Mouse (Mus musculus) CH12.LX (cell line): ENCODE results near the gene Nmnat2. TPM values are rescaled to one million over a fixed set of nuclear protein-coding genes. Genes with fewer than 3 reads are reported as not detected.

Source experiments
- DNase-seq: peaks from one replicate; pipeline ENCODE4 v3.0.0-alpha.2; 2013; ENCODE audit errors: extremely low read depth
- H3K27ac ChIP-seq: 2 replicates; pipeline ENCODE4 v1.5.1; 2012; ENCODE audit warnings: low read depth, mild to moderate bottlenecking, control low read depth, moderate library complexity; ENCODE audit not compliant: insufficient read depth
- H3K27me3 ChIP-seq: replicated peaks from 2 replicates; pipeline ENCODE3; 2012; ENCODE audit warnings: inconsistent platforms
- H3K36me3 ChIP-seq, 2 experiments: replicated peaks in 1 of 2; 2 replicates each; pipeline versions ENCODE3 to v1.6.1; 2012; ENCODE audit warnings: inconsistent platforms in 1 of 2, low read length in 1 of 2, mild to moderate bottlenecking in 1 of 2, mixed read lengths in 1 of 2, moderate library complexity in 1 of 2; ENCODE audit not compliant: control insufficient read depth in 1 of 2, insufficient read depth in 1 of 2
- H3K4me1 ChIP-seq, 2 experiments: 2 replicates each; pipeline ENCODE4 v1.6.1; 2012; ENCODE audit warnings: inconsistent platforms in 1 of 2, moderate library complexity in 1 of 2; ENCODE audit not compliant: insufficient read depth in 2 of 2, control insufficient read depth in 1 of 2
- H3K4me2 ChIP-seq: 2 replicates; pipeline ENCODE4 v1.6.1; 2012; ENCODE audit warnings: low read depth, mild to moderate bottlenecking, control low read depth; ENCODE audit not compliant: poor library complexity, insufficient read depth, severe bottlenecking
- H3K4me3 ChIP-seq, 3 experiments: fragments of 150-350 bp in 1 of 3; sonication (generic) in 1 of 3; replicated peaks in 1 of 3; 2 replicates each; pipeline versions ENCODE3 to v1.5.1; 2011 to 2012; ENCODE audit warnings: low read depth in 2 of 3, low read length in 2 of 3, mild to moderate bottlenecking in 2 of 3, moderate library complexity in 2 of 3, control low read depth in 1 of 3, improper control_type of control experiment in 1 of 3, inconsistent platforms in 1 of 3, mixed read lengths in 1 of 3; ENCODE audit not compliant: poor library complexity in 1 of 3
- H3K79me2 ChIP-seq: replicated peaks from 2 replicates; pipeline ENCODE4 v1.6.1; 2012; ENCODE audit warnings: mild to moderate bottlenecking, moderate library complexity; ENCODE audit not compliant: control insufficient read depth, poor library complexity, insufficient read depth, severe bottlenecking; ENCODE audit errors: extremely low read depth
- H3K9ac ChIP-seq: 2 replicates; pipeline ENCODE4 v1.6.1; 2012; ENCODE audit warnings: low read depth, mild to moderate bottlenecking, control low read depth, moderate library complexity; ENCODE audit not compliant: insufficient read depth
- H3K9me3 ChIP-seq: replicated peaks from 2 replicates; pipeline ENCODE3; 2012; ENCODE audit warnings: low read length, inconsistent platforms, mixed read lengths
- BHLHE40 ChIP-seq: IDR thresholded peaks from 2 replicates; pipeline ENCODE4 v1.6.1; 2011; ENCODE audit warnings: mild to moderate bottlenecking, low read depth, low read length, improper control_type of control experiment
- CHD1 ChIP-seq: IDR thresholded peaks from 2 replicates; pipeline ENCODE4 v1.6.1; 2012; ENCODE audit warnings: low read depth, low read length, improper control_type of control experiment, inconsistent platforms
- CHD2 ChIP-seq: IDR thresholded peaks from 2 replicates; pipeline ENCODE4 v1.6.1; 2011; ENCODE audit warnings: low read length, improper control_type of control experiment
- CTCF ChIP-seq, 2 experiments: IDR thresholded peaks in 1 of 2; conservative IDR thresholded peaks in 1 of 2; 2 replicates each; pipeline ENCODE4 v1.5.1; 2011 to 2012; ENCODE audit warnings: low read depth in 2 of 2, low read length in 2 of 2, improper control_type of control experiment in 1 of 2, inconsistent platforms in 1 of 2, mild to moderate bottlenecking in 1 of 2, moderate library complexity in 1 of 2
- ELF1 ChIP-seq: IDR thresholded peaks from 2 replicates; pipeline ENCODE4 v1.6.1; 2014; ENCODE audit warnings: low read depth, mild to moderate bottlenecking, inconsistent platforms, low read length, improper control_type of control experiment
- ETS1 ChIP-seq: conservative IDR thresholded peaks from 2 replicates; pipeline ENCODE4 v1.6.1; 2012; ENCODE audit warnings: low read depth, mild to moderate bottlenecking, inconsistent platforms, low read length, improper control_type of control experiment, moderate library complexity
- IRF4 ChIP-seq: IDR thresholded peaks from 2 replicates; pipeline ENCODE4 v1.6.1; 2014; ENCODE audit warnings: low read depth, mild to moderate bottlenecking, inconsistent platforms, low read length, improper control_type of control experiment
- KAT2A ChIP-seq: IDR thresholded peaks from 2 replicates; pipeline ENCODE4 v1.6.1; 2012; ENCODE audit warnings: low read length, improper control_type of control experiment, inconsistent platforms; ENCODE audit not compliant: insufficient replicate concordance
- MAX ChIP-seq: IDR thresholded peaks from 2 replicates; pipeline ENCODE4 v1.6.1; 2011; ENCODE audit warnings: low read length, improper control_type of control experiment
- MAZ ChIP-seq: IDR thresholded peaks from 2 replicates; pipeline ENCODE4 v1.6.1; 2012; ENCODE audit warnings: low read depth, mild to moderate bottlenecking, inconsistent platforms, low read length, improper control_type of control experiment, moderate library complexity
- MYC ChIP-seq: IDR thresholded peaks from 2 replicates; pipeline ENCODE4 v1.6.1; 2011; ENCODE audit warnings: low read depth, mild to moderate bottlenecking, improper control_type of control experiment, low read length
- POLR2A ChIP-seq: IDR thresholded peaks from 2 replicates; pipeline ENCODE4 v1.6.1; 2011; ENCODE audit warnings: low read depth, mild to moderate bottlenecking, improper control_type of control experiment, low read length
- POLR2AphosphoS2 ChIP-seq: IDR thresholded peaks from 2 replicates; pipeline ENCODE4 v1.6.1; 2011; ENCODE audit warnings: low read depth, low read length, improper control_type of control experiment
- RAD21 ChIP-seq: IDR thresholded peaks from 2 replicates; pipeline ENCODE4 v1.6.1; 2011; ENCODE audit warnings: low read depth, mild to moderate bottlenecking, low read length, improper control_type of control experiment, moderate library complexity
- SIN3A ChIP-seq: IDR thresholded peaks from 2 replicates; pipeline ENCODE4 v1.6.1; 2012; ENCODE audit warnings: low read length, improper control_type of control experiment, inconsistent platforms
- SMC3 ChIP-seq: IDR thresholded peaks from 2 replicates; pipeline ENCODE4 v1.6.1; 2011; ENCODE audit warnings: low read depth, low read length, improper control_type of control experiment
- TBP ChIP-seq: conservative IDR thresholded peaks from 2 replicates; pipeline ENCODE4 v1.6.1; 2011; ENCODE audit warnings: low read depth, low read length, improper control_type of control experiment
- TCF12 ChIP-seq: IDR thresholded peaks from 2 replicates; pipeline ENCODE4 v1.6.1; 2014; ENCODE audit warnings: low read depth, mild to moderate bottlenecking, inconsistent platforms, low read length, improper control_type of control experiment
- USF2 ChIP-seq: conservative IDR thresholded peaks from 2 replicates; pipeline ENCODE4 v1.6.1; 2011; ENCODE audit warnings: low read depth, low read length, improper control_type of control experiment
- ZKSCAN1 ChIP-seq: IDR thresholded peaks from 2 replicates; pipeline ENCODE4 v1.6.1; 2012; ENCODE audit warnings: low read depth, inconsistent platforms, low read length, improper control_type of control experiment, borderline replicate concordance
- ZMIZ1 ChIP-seq: IDR thresholded peaks from 2 replicates; pipeline ENCODE4 v1.6.1; 2012; ENCODE audit warnings: low read depth, mild to moderate bottlenecking, inconsistent platforms, low read length, improper control_type of control experiment
- ZNF384 ChIP-seq: IDR thresholded peaks from 2 replicates; pipeline ENCODE4 v1.6.1; 2012; ENCODE audit warnings: low read depth, low read length, improper control_type of control experiment, inconsistent platforms
- dilution Hi-C: fragments of 300-500 bp; cut with MboI; formaldehyde crosslinking; loops from 2 replicates; pipeline ENCODE4 v1.14.3; 2020; ENCODE audit warnings: low sequenced_read_pairs; ENCODE audit not compliant: extremely low pct_unique_long_range_greater_than_20kb, extremely low pct_ligation_motif_present
- in situ Hi-C: fragments of 300-500 bp; cut with MboI; formaldehyde crosslinking; loops from 3 replicates; pipeline ENCODE4 v1.14.3; 2019; ENCODE audit warnings: low sequenced_read_pairs, low pct_ligation_motif_present, low pct_unique_long_range_greater_than_20kb, mixed read lengths
- polyA plus RNA-seq: library from polyadenylated mRNA; unstranded; fragments of >175 nt; gene quantifications from 2 replicates; pipeline ENCODE4 v1.2.1, GENCODE M21; 2012; ENCODE audit warnings: low read depth; ENCODE audit not compliant: insufficient read length
- total RNA-seq, 2 experiments: library from RNA; depleted of rRNA; stranded (reverse); fragments of 300-350 nt in 1 of 2; fragments of >200 nt in 1 of 2; gene quantifications; 2 replicates each; pipeline ENCODE4 v1.2.3; 2012 to 2014

The Nmnat2 gene
- total and polyA plus RNA-seq, 3 experiments, result 0.04 to 0.09 (median 0.09) TPM

DNA sequence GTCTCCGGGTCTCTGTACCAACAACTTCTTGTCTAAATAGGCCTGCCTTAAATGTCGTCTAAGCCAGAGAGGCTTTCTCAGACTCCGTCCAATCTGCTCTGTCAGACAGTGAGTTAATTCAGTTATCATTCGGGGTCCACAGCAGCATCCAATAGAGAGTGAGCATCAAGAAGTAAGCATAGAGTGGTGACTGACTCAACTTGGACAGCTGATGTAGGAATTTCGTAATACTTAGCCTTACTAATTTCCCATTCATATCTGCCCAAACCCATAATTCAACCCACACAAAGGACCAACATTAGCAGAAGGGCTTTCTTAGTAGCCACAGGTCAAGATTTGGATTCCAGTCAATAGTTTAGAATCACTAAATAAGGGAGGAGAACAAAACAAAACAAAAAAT is 626 bp upstream of the Nmnat2 start:
- Histone ChIP-seq H3K36me3 (no peaks in the 10 kb centered on the region), H3K79me2 (no peaks in the 10 kb centered on the region), H3K27ac (no peak overlapping the region), H3K27me3 (no peaks in the 10 kb centered on the region), H3K9me3 (no peaks in the 10 kb centered on the region), H3K4me1 (no peaks in the 10 kb centered on the region), H3K4me2 (no peak overlapping the region), H3K4me3 (no peak overlapping the region), H3K9ac (no peak overlapping the region)
- in situ Hi-C loops (no loop called here), dilution Hi-C loops (no loop called here)
- no peak for TF ChIP-seq BHLHE40
- TF ChIP-seq SMC3, result no peak
- TF ChIP-seq POLR2AphosphoS2, result no peak
- no peak for TF ChIP-seq CHD2
- TF ChIP-seq POLR2A, result no peak
- no peak for TF ChIP-seq TBP
- TF ChIP-seq RAD21, result no peak
- TF ChIP-seq MAX, result no peak
- TF ChIP-seq TCF12, result no peak
- TF ChIP-seq ZNF384, result no peak
- TF ChIP-seq CTCF (conservative IDR thresholded peaks at IDR 0.05 in 1 of 2, IDR thresholded peaks at IDR 0.05 in 1 of 2; ENCODE audit: low read depth in 2 of 2, low read length in 2 of 2), result no peak
- TF ChIP-seq ELF1, result no peak
- no peak for TF ChIP-seq USF2
- TF ChIP-seq ETS1, result no peak
- TF ChIP-seq MYC, result no peak
- TF ChIP-seq CHD1, result no peak
- TF ChIP-seq IRF4, result no peak
- TF ChIP-seq SIN3A, result no peak
- TF ChIP-seq ZMIZ1, result no peak
- no peak for TF ChIP-seq MAZ
- DNase-seq, result no peak

DNA sequence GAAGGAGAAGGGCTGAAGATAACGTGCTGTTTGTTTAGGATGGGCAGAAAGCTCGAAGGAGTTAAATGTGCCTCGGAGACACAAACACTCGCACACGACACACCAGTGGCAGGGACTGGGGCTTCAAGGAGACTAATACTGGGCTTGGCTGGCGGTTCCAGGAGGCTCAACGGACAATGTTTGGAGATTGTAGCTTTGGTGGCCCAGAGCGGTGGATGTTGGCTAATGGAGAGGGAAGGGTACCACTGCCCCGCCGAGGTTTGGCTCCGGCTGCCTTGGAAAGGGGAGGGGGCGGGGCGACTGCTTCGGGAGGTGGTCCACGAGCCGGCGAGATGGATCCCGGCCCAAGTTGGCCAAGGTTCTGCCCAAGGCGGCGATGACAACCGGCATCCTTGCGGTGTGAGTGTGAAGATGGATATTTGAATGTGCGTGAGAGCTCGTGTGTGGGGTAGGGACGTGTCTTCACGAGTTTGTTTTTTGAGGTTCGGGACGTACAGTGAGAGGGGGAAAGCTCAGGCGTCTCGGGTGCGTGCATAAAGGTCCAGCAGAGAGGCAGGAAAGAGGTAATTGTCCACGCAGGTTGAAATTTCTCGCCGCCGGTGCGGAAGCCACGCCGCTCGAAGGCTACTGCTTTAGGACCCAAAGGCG is 895 bp downstream of the Nmnat2 start:
- no peak overlapping the region for H3K4me3 ChIP-seq
- no peaks in the 10 kb centered on the region for H3K79me2 ChIP-seq
- H3K4me1 ChIP-seq, result no peaks in the 10 kb centered on the region
- no peaks in the 10 kb centered on the region for H3K9me3 ChIP-seq
- H3K9ac ChIP-seq, result no peak overlapping the region
- DNase-seq, result no peak
- in situ Hi-C loops, result no loop called here
- no peaks in the 10 kb centered on the region for H3K36me3 ChIP-seq
- no peaks in the 10 kb centered on the region for H3K27me3 ChIP-seq
- no peak overlapping the region for H3K4me2 ChIP-seq
- dilution Hi-C loops, result no loop called here
- TF ChIP-seq CHD1, result no peak
- no peak for TF ChIP-seq ELF1
- TF ChIP-seq ZKSCAN1, result no peak
- no peak for TF ChIP-seq KAT2A
- H3K27ac ChIP-seq, result no peak overlapping the region
